Mouse (Mus musculus): ENCODE data around the gene Icosl.
"Not testable (repeated sequence)": the region's sequence is repeated elsewhere in the genome, so short reads cannot be mapped to it uniquely, and the experiment has no call there.

Gene Icosl
- long read RNA-seq, experiment 1, result 0 reads
- long read RNA-seq, experiment 2, partial matches to known transcripts, result 0 of 2 reads
- long read RNA-seq, experiment 2, other reads (novel, unspliced or antisense), result 1 of 2 reads

DNA sequence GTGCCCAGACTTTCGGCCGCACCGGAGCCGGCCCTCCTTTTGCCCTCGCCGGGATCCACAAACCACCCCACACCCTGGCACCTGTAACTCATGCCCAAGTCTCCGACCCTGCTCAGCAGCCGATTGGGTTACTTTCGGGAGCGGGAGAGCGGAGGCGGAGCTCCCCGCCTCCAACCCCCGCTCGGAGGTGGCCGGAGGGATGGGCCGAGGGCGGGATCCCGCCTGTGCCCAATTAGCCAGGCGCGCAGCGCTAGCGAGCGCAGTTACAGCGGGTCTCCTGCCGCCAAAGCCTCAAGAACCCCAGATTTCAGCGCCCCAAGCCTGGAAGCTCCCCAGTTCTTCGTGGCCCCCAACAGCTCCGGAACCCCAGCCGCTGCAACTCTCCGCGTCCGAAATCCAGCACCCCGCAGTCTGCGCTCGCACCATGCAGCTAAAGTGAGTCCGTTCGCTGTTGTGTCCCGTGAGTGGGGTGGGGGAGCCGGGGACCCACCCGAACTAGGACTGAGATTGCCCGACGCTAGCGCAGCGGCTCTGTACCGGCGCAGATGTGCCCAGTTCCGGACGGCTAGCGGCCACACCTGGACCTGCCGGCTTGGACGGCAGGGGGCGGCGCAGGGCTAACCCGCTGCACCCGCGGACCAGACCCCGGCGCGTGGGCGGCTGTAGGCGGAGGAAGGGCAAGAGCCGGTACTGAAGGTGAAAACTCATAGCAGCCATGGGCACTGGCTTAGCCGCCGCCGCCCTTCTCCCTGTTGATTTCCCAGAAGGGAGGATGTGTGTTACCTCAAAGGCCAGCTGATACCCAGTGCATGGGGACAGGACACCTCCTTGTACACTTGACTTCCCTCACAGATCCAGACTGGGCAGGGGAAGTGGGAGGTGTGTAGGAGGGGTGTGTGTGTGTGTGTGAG is at the start of gene Icosl:
Gene Icosl, plus strand, starts transcription at position 202 of the 911 bp plus-strand sequence.
- intact Hi-C loops (cut with DNase I), result loop anchor here (2.0 kb wide), 1 partner anchor 89 kb away; no protein-coding TSS in a partner anchor

DNA sequence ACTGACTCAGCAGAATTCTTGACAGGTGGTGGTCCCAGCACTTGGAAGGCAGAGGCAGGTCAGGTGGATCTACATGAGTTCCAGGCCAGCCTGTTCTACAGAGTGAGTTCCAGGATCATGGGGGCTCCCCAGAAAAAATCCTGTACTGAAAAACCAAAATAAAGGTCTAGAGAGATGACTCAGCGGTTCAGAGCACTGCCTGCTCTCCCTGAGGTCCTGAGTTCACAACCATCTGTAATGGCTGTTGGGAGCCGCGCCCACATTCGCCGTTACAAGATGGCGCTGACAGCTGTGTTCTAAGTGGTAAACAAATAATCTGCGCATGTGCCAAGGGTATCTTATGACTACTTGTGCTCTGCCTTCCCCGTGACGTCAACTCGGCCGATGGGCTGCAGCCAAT is 49.1 kb upstream of the Icosl start:
- intact Hi-C loops (cut with DNase I), result not testable (repeated sequence)

DNA sequence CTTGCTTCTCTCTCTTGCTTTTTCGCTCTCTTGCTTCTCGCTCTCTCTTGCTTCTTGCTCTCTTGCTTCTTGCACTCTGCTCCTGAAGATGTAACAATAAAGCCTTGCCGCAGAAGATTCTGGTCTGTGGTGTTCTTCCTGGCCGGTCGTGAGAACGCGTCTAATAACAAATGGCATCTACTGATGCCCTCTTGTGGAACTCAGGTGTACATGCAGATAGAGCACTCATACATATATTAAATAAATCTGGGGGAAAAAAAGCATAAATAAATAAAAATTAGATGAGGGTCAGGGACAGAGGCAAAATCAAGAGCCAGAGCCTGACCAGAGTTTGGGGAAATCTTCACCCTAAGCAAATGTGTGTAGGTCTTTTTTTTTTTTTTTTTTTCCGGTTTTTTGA is 43.6 kb upstream of the Icosl start:
- intact Hi-C loops (cut with DNase I), result loop anchor here (5.0 kb wide), 3 partner anchors 37 to 137 kb away; no protein-coding TSS in a partner anchor

DNA sequence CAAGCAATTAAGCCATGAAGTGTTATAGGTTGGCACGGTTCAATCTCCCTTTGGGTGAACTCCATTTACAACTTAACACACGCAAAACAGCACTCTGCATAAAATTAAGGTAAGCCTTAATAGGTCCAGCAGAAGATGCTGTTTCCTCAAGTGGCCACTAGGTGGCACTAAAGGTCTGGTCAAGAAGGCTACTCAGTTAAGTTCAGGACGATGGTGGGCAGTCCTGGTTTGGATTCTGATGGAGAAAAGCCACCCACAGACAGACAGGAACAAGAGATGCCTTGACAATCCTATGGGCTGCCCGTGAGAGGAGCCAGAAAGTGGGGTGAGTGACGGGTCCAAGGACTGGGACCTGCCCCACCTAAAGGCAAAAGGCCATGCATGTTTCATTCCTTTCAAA is 41.0 kb upstream of the Icosl start:
- intact Hi-C loops (cut with DNase I), result loop anchor here (5.0 kb wide), 3 partner anchors 34 to 134 kb away; no protein-coding TSS in a partner anchor

DNA sequence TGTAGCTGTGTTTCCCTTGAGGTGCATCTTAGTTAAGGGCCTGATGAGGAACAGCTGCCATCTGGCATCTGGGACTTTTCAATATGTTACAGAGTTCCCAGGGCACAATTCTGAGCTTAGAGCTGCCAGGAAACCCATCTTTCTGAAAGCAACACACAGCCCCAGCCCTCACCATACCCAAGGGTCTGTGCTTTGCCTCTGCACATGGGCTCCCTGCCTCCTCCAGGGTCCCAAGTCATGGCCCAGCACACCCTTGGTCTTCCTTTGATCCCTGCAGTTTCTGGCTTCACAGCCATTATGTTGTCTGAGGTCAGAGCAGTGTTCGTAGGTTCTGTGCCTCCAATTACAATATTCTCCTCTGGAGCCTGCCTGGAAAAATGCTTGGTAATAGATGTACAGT is 40.0 kb upstream of the Icosl start:
- intact Hi-C loops (cut with DNase I), result loop anchor here (5.0 kb wide), 3 partner anchors 33 to 133 kb away; no protein-coding TSS in a partner anchor

DNA sequence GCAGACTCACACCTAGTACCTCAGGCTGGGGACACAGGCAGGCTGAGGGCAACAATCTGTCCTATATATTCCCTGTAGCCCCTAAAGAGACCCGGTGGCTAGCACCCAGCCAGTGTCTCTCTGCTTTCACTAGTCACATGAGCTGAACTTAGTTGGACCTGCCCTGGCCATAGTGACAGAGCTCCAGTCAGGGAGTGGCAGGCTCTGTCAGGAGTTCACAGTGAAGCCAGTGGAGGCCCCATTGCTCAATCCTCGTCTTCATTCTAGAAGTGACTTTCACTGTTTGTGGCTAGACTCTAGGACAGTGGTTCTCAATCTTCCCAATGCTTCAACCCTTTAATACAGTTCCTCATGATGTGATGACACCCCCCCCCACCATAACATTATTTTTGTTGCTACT is 37.1 kb upstream of the Icosl start:
- intact Hi-C loops (cut with DNase I), result no loop called here

DNA sequence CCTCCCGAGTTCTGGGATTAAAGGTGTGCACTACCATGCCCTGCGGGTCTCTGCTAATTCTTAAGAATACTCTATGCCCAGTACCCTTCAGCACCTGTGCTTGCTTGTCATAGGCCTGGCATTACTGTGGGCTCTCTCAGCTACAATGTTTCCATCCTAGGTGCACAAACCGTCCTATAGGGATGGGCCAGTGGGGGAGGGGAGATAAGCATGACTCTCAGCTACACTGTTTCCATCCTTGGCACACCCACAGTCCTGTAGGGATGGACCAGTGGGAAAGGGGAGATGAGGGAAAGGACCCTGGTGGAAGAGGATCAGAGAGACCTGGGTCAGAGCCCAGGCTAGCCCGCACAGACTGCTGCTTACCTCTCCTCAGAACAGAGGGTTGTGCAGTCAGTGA is 32.0 kb upstream of the Icosl start:
- intact Hi-C loops (cut with DNase I), result no loop called here

DNA sequence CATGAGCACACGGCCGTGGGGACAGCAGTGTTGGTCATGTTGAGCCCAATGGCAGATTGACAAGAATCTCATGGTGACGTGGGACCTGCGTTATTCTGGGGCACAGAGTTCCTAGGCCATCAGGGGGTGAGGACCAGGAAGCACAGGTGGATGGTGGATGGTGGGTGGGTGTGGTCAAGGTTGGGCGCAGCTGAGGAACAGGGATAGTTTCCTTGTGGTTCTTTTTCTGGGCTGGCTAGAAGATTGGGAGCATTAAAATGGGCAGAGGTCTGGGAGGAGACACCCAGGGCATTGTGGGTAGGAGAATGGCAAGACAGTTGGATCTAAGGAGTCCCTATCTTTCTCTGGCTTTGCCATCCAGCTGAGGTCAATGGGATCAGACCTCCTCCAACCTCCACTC is 27.5 kb upstream of the Icosl start, which contains the start of gene Dnmt3l:
Gene Dnmt3l, plus strand, starts transcription at position 301 of the 400 bp plus-strand sequence.
- intact Hi-C loops (cut with DNase I), result no loop called here

DNA sequence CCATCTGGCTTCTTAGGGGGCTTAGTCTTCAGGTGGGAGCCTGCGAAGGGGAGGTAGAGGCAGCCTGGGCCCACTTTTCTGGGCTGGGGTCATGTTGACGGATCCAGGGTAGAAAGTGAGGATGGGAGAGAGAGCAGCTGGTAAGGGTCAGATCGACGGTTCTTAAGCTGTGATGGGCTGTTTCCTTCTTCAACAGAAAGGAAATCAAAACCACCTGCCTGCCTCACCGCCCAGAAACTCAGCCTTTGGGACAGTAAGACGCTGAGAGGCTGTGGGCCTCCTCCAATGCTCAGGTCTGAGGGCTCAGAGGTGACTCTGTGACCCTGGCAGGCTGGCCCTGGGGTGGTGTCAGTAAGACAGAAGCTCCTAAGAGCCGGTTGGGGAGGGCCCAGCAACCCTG is 27.0 kb upstream of the Icosl start:
- intact Hi-C loops (cut with DNase I), result no loop called here

DNA sequence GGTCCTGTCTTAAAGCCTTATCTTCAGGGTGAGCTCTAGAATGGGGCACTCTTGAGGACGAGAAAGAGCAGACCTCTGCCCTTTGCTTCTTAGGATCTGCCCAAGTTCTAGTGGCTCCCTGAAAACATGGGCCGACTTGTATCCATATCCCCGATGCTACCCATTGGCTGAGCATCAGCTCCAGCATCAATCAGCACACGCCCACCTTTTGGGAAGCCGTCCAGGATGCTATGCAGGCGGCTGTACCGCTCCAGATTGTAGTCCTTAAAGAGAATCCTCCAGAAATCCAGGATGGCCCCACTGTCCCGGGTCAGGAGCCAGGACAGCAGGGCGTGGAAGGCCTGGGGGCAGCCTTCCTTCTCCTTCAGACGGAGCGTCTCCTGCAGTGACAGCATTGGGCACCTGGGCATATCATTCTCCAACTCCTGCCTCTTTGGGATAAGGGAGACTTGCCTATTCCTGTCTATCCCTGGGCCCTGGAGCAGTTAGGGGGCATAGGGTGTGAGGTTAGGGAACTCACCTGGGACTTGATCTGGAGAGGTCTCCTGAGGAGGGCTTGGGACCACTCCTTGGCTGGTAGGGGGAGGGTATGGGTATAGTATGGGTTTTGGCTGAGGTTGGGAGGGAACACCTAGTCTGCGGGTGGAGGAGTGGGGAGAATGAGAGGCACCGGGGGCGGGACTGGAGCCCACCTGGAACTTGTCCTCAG is 26.3 kb upstream of the Icosl start:
- intact Hi-C loops (cut with DNase I), result no loop called here

DNA sequence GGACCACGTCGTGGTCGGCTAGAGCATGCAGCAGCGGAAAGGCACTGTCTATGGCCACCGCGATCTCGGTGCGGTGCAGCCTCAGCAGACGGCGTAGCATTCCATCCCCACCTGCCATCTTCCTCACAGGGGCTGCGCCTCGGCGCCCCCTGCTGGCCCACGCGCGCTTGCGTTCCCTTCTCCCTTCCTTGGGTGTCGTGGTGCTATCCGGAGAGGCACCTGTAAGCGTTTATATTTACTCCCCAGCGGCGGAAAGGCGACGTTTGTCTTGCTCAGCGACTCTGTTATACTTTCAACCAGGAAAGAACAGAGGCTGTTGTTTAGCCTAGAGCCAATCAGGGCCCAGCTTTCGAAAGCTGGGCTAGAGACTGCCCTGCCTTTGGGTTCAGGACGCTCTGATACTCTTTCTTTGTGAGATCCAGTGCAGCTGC is 25.7 kb upstream of the Icosl start, which contains the start of gene Aire:
Gene Aire, minus strand, starts transcription at position 205 of the 431 bp plus-strand sequence.
- intact Hi-C loops (cut with DNase I), result no loop called here

DNA sequence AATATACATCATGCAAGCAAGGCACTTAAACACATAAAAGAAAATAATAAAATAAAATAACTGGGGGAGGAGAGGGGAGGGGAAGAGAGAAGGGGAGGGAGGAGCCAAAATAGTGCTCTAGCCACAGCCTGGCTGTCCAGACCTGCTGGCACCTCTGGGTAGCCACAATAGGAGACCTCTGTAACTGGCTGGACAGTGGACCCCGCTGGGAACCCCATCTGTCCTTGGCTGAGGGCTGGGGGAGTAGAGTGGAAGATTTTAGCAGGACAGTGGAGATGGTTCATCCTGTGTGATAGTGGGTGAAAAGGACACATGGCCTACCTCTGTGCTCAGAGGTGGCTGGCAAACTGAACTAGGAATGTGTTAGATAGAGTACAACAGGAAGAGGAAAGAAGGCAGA is 24.6 kb upstream of the Icosl start:
- intact Hi-C loops (cut with DNase I), result no loop called here

DNA sequence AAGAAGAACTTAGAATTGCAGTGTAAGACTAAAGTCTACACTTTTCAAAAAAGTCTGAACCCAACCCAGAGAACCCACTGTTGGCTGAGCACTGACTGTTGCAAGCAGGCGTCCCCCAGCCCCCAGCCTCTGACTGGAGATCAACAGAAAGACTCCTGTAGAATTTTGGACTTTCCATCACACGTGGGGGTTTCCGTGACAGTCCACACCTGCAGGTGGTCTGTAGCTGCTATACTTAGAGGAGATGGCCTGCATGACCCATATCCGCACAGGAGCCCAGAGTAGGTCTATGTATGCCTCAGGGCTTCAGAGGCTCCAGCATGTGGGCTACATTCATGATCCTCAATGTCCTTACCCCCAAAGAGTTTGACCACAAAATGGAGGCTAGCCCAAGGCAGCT is 22.7 kb upstream of the Icosl start:
- intact Hi-C loops (cut with DNase I), result no loop called here

DNA sequence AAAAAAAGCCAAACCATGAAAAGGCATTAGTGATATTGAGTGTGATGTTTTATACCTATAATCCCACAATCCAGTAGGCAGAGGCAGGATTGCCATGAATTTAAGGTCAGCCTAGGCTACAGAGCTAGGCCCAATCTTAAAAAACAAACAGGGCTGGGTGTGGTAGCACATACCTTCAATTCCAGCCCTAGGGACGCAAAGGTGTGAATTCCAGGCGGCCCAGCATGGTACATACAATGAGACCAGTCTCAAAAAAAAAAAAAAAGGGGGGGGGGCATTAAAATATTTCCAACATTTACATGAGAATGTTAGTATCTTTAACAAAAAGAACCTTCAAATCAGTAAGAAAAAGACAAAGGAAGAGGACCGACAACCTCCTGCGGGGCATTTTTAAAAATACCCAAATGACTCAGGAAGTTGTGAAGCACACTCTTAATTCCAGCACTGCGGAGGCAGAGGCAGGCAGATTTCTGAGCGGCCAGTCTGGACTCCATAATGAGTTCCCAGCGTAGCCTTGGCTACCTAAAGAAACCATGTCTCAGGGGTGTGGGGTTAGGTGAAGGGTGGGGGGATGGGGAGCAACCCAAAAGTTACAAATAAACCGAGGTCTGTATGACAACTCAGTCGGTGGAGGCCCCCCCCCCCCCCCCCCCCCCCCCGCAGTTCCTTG is 20.9 kb upstream of the Icosl start:
- intact Hi-C loops (cut with DNase I), result no loop called here

DNA sequence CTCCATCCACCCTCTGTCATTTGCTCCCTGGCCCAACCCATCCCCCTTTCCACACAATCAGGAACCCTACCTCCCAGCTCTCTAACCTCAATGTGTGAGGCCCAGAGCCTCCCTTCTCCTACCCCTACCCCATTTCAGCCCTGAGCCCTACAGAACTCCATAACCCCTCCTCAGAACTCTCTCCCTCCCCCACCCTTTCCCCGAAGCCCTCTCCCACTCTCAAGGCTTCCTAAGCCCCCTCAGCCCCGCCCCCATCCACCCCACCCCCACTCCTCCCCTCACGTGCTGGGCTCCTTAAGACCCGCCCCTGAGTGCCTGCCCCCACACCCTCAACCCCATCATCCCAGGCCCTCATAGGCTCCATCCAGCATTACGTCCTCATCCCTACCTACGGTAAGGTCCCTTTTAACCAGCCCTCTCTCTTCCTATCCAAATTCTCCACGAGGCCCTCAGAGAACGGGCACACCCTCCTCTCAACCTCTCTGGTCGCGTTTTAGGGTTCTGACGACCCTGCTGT is 19.5 kb upstream of the Icosl start:
- intact Hi-C loops (cut with DNase I), result no loop called here

DNA sequence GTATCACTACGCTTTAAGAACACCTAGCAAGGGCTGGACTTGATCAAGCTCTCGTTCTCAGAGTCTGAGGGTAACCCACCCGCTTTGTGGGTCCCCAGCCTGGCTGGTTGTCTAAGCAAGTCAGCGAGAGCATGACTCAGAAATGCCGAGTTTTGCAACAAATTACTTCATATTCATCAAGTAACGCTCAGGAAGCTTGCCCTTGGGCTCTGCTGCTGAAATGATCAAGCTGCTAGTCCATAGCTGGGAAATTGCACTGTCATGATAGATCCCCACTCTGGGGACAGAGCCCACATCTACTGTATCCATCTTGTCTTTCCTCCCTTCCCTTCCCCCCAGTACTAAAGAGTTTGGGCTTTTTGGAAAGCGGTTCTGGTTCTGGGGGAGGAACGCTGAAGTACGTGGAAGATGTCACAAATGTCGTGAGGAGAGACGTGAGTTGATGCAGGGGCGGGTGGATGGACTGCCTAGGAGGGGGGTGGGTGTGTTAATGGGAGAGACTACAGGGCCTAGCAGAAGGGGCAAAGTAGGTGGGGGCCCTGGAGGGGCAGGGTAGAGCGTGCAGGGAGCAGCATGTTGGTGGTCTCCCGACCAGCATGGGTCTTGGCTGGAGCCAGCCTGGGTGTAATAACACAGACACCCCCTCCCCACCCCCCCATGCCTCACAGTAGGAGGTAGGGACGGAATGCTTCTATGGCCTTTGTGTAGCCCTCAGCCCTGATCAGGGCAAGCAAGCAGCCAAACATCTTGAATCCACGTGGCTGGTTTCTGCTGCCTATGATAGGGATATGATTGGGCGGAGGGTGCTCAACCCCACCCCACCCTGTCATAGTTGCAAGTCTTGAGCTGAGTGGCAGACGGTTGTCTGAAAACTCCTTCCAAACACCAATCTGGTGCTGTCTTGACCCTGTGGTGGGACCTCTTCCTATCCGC is 14.2 kb upstream of the Icosl start:
- intact Hi-C loops (cut with DNase I), result no loop called here

DNA sequence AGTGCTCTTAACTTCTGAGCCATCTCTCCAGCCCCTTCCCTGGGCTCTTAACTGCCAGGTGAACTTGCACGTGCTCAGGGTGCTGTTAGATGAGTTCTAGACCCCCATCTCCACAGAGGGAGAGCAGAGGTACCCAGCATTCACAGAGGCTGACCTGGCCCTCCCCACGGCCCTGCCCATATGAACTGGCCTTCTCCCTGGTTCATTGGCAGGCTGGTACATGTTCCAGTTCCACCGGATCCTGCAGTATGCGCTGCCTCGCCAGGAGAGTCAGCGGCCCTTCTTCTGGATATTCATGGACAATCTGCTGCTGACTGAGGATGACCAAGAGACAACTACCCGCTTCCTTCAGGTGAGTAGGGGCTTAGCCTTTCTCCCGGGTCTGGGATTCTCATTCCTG is 12.0 kb upstream of the Icosl start:
- intact Hi-C loops (cut with DNase I), result no loop called here

DNA sequence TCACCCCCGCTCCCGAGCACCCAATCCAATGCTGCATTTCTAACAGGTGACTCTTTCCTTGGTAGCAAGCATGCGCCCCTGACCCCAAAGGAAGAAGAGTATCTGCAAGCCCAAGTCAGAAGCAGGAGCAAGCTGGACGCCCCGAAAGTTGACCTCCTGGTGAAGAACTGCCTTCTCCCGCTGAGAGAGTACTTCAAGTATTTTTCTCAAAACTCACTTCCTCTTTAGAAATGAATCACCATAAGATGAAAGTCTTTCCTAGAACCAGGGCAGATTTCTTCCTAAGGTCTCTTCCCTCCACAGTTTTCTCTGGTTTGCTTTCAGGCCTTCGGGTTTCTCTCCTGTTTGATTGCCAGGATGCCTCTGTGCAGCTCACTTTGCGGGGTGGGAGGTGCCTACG is 6.0 kb upstream of the Icosl start:
- intact Hi-C loops (cut with DNase I), result loop anchor here (5.0 kb wide), 1 partner anchor 36 kb away; no protein-coding TSS in a partner anchor

DNA sequence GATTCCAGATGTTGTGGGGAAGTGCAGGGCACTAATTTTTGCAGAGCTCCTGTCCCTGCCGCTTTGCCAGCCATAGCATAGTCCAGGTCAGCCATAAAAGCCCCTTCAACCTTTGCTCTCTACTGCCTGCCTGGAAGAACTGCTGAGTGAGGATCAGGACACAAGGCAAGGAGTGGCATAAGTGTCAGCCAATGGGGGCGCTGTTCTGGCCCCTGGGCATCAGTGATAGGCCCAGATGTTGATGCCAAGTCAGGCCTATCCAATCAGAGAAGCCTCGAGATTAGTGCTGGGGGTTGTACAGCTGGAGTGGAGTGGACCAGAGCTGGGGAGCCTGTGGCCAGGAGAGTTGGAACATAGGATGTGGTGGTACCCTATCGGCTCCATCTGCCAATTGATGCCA is 1.9 kb upstream of the Icosl start:
- intact Hi-C loops (cut with DNase I), result no loop called here

DNA sequence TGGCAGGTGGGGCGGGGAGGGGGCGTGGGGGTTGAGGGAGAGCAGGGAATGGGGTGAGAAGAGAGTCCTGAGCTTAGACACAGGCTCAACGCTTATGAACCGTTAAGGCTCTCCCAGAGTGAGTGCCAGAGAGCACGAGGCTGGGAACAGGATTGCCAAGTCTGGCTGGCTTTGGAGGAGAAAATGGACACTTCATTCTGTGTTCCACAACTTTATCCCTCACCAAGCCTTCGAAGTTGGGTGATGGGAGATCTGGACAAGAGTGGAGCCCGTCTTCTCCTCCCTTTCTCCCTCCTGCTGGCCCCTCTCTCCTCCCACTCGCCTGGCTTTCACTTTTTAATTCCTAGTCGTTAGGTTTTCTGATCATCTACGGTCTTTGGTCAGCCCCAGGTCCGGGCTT is 561 bp upstream of the Icosl start:
- intact Hi-C loops (cut with DNase I), result loop anchor here (2.0 kb wide), 1 partner anchor 90 kb away; no protein-coding TSS in a partner anchor
